Mouse (Mus musculus) testis, postnatal 14 days (tissue): Measurements from ENCODE around the gene Lhx6.
A peak's percentile ranks its signal among the peaks of the same experiment; 100 is the strongest.

Source experiments
- DNase-seq: peaks from one replicate; pipeline ENCODE4 v3.0.0; 2021; ENCODE audit warnings: low spot score

Gene Lhx6

GRCm38 (mm10) chr2:36093301-36093700 lies 11.9 kb downstream of the Lhx6 start:
- no peak for DNase-seq

- no peak for DNase-seq
Measured at GRCm38 (mm10) chr2:36092748-36093147, 12.5 kb downstream of the Lhx6 start.

- DNase-seq, result peak; percentile 91
Measured at GRCm38 (mm10) chr2:36090853-36091741, 14.1 kb downstream of the Lhx6 start.

GRCm38 (mm10) chr2:36089190-36089589 lies 16.0 kb downstream of the Lhx6 start:
- no peak for DNase-seq

- no peak for DNase-seq
Measured at GRCm38 (mm10) chr2:36085041-36085440, 20.2 kb downstream of the Lhx6 start.

- DNase-seq, result no peak
Measured at GRCm38 (mm10) chr2:36082802-36083580, 22.2 kb downstream of the Lhx6 start.

- DNase-seq, result no peak
Measured at GRCm38 (mm10) chr2:36081446-36081845, 23.8 kb downstream of the Lhx6 start.

GRCm38 (mm10) chr2:36077160-36077761 lies 27.9 kb downstream of the Lhx6 start:
- no peak for DNase-seq

- DNase-seq, result no peak
Measured at GRCm38 (mm10) chr2:36075210-36075609, 30.0 kb downstream of the Lhx6 start.

GRCm38 (mm10) chr2:36073781-36074180 lies 31.4 kb downstream of the Lhx6 start:
- no peak for DNase-seq

- no peak for DNase-seq
Measured at GRCm38 (mm10) chr2:36071660-36072305, 33.4 kb downstream of the Lhx6 start.

GRCm38 (mm10) chr2:36067132-36067531 lies 38.1 kb downstream of the Lhx6 start:
- no peak for DNase-seq

GRCm38 (mm10) chr2:36061409-36061808 lies 43.8 kb downstream of the Lhx6 start:
- no peak for DNase-seq

GRCm38 (mm10) chr2:36056248-36056647 lies 49.0 kb downstream of the Lhx6 start:
- DNase-seq, result no peak

- no peak for DNase-seq
Measured at GRCm38 (mm10) chr2:36053249-36053648, 52.0 kb downstream of the Lhx6 start.

GRCm38 (mm10) chr2:36049567-36049954 lies 55.6 kb downstream of the Lhx6 start:
- no peak for DNase-seq

GRCm38 (mm10) chr2:36048748-36049566 lies 56.3 kb downstream of the Lhx6 start, which contains the start of the genes Ndufa8 and Morn5:
TSS of gene Ndufa8 (minus strand) at chr2:36049406.
TSS of gene Morn5 (plus strand) at chr2:36049458.
- peak; percentile 97 for DNase-seq

GRCm38 (mm10) chr2:36048164-36048563 lies 57.0 kb downstream of the Lhx6 start:
- DNase-seq, result no peak

- no peak for DNase-seq
Measured at GRCm38 (mm10) chr2:36040872-36041271, 64.3 kb downstream of the Lhx6 start.

- DNase-seq, result no peak
Measured at GRCm38 (mm10) chr2:36039297-36039985, 65.8 kb downstream of the Lhx6 start.
